Mouse (Mus musculus): ENCODE measurements around the gene Vwa3b. TPM values are rescaled to one million over a fixed set of nuclear protein-coding genes. Genes with fewer than 3 reads are reported as not detected.

Vwa3b gene
- total and polyA plus RNA-seq, 2 experiments from 2014 or later = 1.9 to 4.6 TPM

DNA sequence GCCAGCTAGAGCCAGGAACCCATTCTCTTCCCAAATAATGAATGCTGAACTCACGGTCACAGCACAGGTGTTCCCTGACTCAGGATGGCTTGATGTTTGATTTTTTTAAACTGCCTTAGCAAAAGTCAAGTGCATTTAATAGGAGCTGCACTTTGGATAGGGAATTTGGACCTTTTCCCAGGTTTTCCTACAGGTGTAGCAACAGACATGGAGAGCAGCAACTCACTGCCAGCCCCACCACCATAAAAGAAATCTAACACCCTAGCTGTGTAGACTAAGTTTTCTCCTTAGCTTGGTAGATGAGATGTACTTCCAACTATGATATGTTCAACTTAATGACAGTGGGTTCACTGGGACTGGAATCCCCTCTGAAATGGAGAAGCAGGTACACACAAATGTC, 1.0 kb upstream of the Vwa3b start:
- DNase-seq (no peak), ATAC-seq (no peak)
- H3K27me3 ChIP-seq (ENCODE audit: insufficient read depth, low read length) = no peaks in the 10 kb centered on the region
- H3K9me3 ChIP-seq (ENCODE audit: low read length) = no peaks in the 10 kb centered on the region
- no peak overlapping the region for H3K4me3 ChIP-seq (ENCODE audit: low read depth, low read length)
- no peak overlapping the region for H3K27ac ChIP-seq (ENCODE audit: low read depth, low read length)
- WGBS = 82% methylated on average over 1 of the region's 1 CpGs
- no peak for TF ChIP-seq CTCF (IDR thresholded peaks at IDR 0.05; ENCODE audit: low read depth)
- H3K9ac ChIP-seq = no peak overlapping the region
- H3K4me1 ChIP-seq (ENCODE audit: insufficient read depth) = 0 out of 2 replicates have a peak, but pooled peaks cover 5% of the 10 kb centered on the region
- no peaks in the 10 kb centered on the region for H3K36me3 ChIP-seq (ENCODE audit: insufficient read depth)
- no peak overlapping the region for H3K4me2 ChIP-seq (ENCODE audit: low read depth)

DNA sequence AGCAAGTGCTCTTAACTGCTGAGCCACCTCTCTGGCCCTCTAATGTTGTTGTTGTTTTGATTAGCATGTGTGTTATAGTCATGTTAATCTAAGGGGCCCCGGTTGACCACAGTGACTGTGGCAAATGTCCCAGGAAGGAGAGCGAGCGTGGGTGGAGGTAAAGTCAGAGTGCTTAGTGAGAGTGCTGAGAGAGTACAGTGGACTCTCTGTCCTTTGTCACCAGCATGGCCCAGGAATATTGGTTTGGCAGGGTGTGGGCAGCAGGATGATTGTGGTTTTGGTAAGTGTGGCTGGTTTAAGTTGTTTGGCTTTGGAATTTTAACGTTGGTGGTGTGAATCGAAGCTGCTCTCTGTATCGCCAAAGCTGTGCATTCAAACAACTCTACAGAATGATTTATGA, 470 bp downstream of the Vwa3b start:
- Histone ChIP-seq H3K4me3 (ENCODE audit: low read depth, low read length) (no peak overlapping the region), H3K9me3 (ENCODE audit: low read length) (no peaks in the 10 kb centered on the region), H3K27ac (ENCODE audit: low read depth, low read length) (no peak overlapping the region), H3K4me2 (ENCODE audit: low read depth) (no peak overlapping the region), H3K4me1 (ENCODE audit: insufficient read depth) (0 out of 2 replicates have a peak, but pooled peaks cover 5% of the 10 kb centered on the region), H3K36me3 (ENCODE audit: insufficient read depth) (no peaks in the 10 kb centered on the region), H3K9ac (no peak overlapping the region), H3K27me3 (ENCODE audit: insufficient read depth, low read length) (no peaks in the 10 kb centered on the region)
- TF ChIP-seq CTCF (IDR thresholded peaks at IDR 0.05; ENCODE audit: low read depth) = no peak
- no peak for ATAC-seq
- WGBS = 77% methylated on average over 6 of the region's 6 CpGs
- no peak for DNase-seq

DNA sequence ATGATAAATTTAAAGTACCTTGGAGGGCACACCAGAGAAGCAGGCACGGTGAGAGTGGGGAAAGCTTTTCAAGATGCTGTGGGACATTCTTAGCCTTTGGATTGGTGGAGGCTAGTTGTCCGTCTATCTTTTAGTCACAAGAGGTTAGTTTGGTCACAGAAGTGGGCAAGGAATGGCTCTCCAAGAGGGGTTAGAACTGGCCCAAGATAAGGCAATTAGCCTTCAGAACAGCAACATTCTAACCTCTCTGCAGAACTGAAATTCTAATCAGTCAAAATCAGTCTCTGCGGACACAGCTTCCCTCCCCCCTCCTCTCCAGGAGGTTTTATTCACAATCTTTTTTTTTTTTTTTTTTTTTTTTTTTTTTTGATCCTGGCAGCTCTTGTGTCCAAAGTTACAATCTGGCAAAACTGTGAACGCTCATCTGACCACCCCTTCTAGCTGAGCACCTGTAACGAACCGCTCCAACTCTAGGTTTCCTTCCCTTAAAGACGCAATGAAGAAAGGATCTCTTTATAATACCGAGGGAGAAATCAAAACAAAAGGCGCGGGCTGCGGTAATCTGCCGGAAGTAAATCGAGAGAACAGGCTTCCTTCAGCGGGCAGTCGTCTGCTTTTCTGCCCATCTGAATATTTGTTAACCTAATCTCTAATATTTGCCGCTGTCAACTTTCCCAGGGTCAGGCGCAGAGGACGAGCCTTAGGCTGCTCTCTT, 2.2 kb downstream of the Vwa3b start:
- no peaks in the 10 kb centered on the region for H3K9me3 ChIP-seq (ENCODE audit: low read length)
- no peaks in the 10 kb centered on the region for H3K36me3 ChIP-seq (ENCODE audit: insufficient read depth)
- DNase-seq (no peak), ATAC-seq (peak; percentile 32; the same call in 1 of the 2 replicates)
- H3K27me3 ChIP-seq (ENCODE audit: insufficient read depth, low read length) = no peaks in the 10 kb centered on the region
- H3K27ac ChIP-seq (ENCODE audit: low read depth, low read length) = 0 out of 2 replicates have a peak overlapping the region, but pooled peaks have one; percentile 1
- peak overlapping the region; percentile 54 for H3K4me3 ChIP-seq (ENCODE audit: low read depth, low read length)
- H3K4me1 ChIP-seq (ENCODE audit: insufficient read depth) = 0 out of 2 replicates have a peak, but pooled peaks cover 5% of the 10 kb centered on the region
- H3K9ac ChIP-seq = peak overlapping the region; percentile 14
- 2% methylated on average over 18 of the region's 18 CpGs for WGBS
- H3K4me2 ChIP-seq (ENCODE audit: low read depth) = peak overlapping the region; percentile 75
- no peak for TF ChIP-seq CTCF (IDR thresholded peaks at IDR 0.05; ENCODE audit: low read depth)

DNA sequence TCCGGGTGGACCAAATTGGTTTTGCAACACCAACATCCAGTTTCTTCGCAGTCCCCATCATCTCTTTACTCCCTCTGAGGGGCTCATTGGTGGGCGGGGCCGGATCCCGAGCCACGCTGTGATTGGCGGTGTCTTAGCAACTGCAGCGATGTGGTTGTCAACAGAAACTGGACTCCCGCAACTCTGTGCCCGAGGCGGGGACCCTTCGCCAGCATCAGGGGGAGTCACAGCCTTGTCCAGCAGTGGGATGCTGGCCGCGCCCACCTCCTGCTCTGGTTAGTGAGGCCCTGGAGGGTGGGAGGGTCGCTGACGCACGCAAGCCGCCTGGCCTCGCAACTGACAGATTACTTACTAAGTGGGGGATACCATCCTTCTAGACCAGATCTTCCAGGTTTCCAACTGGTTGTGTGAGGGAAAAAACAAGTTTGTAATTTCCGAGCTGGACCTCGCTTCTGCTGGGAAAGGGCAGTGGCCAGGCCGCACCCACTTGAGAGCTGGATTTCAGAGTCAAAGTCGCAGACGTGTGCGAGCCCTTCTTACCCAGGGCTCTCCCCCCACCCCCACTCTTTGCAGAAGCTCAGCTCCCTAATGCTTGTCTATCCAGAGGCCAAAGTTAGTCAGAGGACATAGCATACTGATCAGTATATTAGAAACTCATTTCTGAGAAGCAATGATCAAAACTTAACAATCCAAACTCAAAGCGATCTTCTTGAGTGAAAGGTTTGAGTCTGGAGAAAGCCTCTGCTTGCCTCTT, 2.9 kb downstream of the Vwa3b start:
- WGBS = 2% methylated on average over 26 of the region's 26 CpGs
- ATAC-seq = peak; percentile 99
- H3K36me3 ChIP-seq (ENCODE audit: insufficient read depth) = no peaks in the 10 kb centered on the region
- TF ChIP-seq CTCF (IDR thresholded peaks at IDR 0.05; ENCODE audit: low read depth) = no peak; the same call in 1 of the 2 replicates
- peak; percentile 88 for DNase-seq
- 0 out of 2 replicates have a peak overlapping the region, but pooled peaks have one; percentile 1 for H3K27ac ChIP-seq (ENCODE audit: low read depth, low read length)
- H3K9me3 ChIP-seq (ENCODE audit: low read length) = no peaks in the 10 kb centered on the region
- peak overlapping the region; percentile 75 for H3K4me2 ChIP-seq (ENCODE audit: low read depth)
- peak overlapping the region; percentile 14 for H3K9ac ChIP-seq
- 0 out of 2 replicates have a peak, but pooled peaks cover 5% of the 10 kb centered on the region for H3K4me1 ChIP-seq (ENCODE audit: insufficient read depth)
- H3K27me3 ChIP-seq (ENCODE audit: insufficient read depth, low read length) = no peaks in the 10 kb centered on the region
- peak overlapping the region; percentile 54 for H3K4me3 ChIP-seq (ENCODE audit: low read depth, low read length)

DNA sequence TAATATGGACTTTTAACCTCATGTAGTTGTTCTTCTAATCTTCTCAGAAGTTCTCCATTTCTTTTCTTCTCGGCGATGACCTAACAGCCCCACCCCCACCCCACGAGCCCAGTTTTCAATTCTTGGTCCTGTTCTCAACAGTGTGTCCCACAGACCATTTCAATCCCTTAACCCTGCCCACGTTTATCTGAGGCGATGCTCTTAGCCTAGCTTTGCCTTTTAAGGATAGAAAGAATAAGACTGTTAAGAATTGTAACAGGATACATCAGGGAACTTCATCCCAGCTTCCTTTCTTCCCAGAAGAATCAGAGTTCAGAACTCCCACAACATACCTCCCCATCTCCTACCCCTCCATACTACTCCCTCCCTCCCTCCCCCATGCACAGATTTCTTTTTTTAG, 3.5 kb downstream of the Vwa3b start:
- no peak for ATAC-seq

DNA sequence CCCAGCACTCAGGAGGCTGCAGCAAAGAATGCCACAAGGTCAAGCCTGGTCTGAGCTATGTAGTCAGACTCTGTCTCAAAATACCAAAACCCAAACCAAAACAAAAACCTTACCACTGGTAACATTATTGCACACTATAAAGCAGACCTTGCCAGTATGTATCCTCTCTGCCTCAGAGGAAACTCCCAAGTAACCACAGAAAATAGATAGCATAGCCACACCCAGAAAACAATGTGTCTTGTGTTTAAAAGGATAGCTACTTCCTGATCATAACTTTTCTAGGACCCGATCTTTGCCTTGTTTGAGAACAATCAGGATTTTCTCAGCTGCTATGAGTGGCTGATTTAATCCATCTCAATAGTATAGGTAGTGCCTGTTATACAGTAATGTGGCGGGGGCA, 4.3 kb downstream of the Vwa3b start:
- Histone ChIP-seq H3K9ac (no peak overlapping the region), H3K4me2 (ENCODE audit: low read depth) (no peak overlapping the region), H3K36me3 (ENCODE audit: insufficient read depth) (no peaks in the 10 kb centered on the region), H3K4me3 (ENCODE audit: low read depth, low read length) (no peak overlapping the region), H3K4me1 (ENCODE audit: insufficient read depth) (0 out of 2 replicates have a peak, but pooled peaks cover 5% of the 10 kb centered on the region), H3K27ac (ENCODE audit: low read depth, low read length) (no peak overlapping the region), H3K9me3 (ENCODE audit: low read length) (no peaks in the 10 kb centered on the region), H3K27me3 (ENCODE audit: insufficient read depth, low read length) (no peaks in the 10 kb centered on the region)
- DNase-seq = no peak
- 82% methylated on average over 2 of the region's 2 CpGs for WGBS
- no peak for ATAC-seq
- TF ChIP-seq CTCF (IDR thresholded peaks at IDR 0.05; ENCODE audit: low read depth) = no peak

More for the DNA sequence above, 3.5 kb downstream of the Vwa3b start:
- Histone ChIP-seq H3K9me3 (ENCODE audit: low read length) (no peaks in the 10 kb centered on the region), H3K36me3 (ENCODE audit: insufficient read depth) (no peaks in the 10 kb centered on the region), H3K4me1 (ENCODE audit: insufficient read depth) (0 out of 2 replicates have a peak, but pooled peaks cover 5% of the 10 kb centered on the region), H3K4me3 (ENCODE audit: low read depth, low read length) (no peak overlapping the region; the same call in 1 of the 2 replicates), H3K27ac (ENCODE audit: low read depth, low read length) (no peak overlapping the region), H3K27me3 (ENCODE audit: insufficient read depth, low read length) (no peaks in the 10 kb centered on the region), H3K9ac (no peak overlapping the region), H3K4me2 (ENCODE audit: low read depth) (peak overlapping the region; percentile 75)
- 43% methylated on average over 5 of the region's 5 CpGs for WGBS
- TF ChIP-seq CTCF (IDR thresholded peaks at IDR 0.05; ENCODE audit: low read depth) = no peak
- DNase-seq = no peak

DNA sequence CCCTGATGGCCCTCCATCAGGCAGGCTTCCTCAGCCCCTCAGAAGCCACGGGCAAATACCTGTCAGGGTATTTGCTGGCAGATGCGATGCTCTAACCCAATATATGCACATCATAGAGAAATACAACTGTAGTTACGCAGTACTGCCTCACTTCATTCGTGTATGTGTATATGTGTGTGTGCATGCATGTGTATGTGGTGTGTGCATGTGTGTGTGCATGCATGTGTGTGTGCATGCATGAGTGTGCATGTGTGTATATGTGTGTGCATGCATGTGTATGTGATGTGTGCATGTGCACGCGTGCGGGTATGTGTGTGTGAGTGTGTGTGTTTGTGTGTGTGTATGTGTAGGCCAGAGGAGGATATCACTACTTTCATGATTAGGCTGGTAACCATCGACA, 9.5 kb downstream of the Vwa3b start:
- Histone ChIP-seq H3K4me2 (ENCODE audit: low read depth) (no peak overlapping the region), H3K9ac (no peak overlapping the region), H3K9me3 (ENCODE audit: low read length) (no peaks in the 10 kb centered on the region), H3K27ac (ENCODE audit: low read depth, low read length) (no peak overlapping the region), H3K4me1 (ENCODE audit: insufficient read depth) (no peaks in the 10 kb centered on the region), H3K4me3 (ENCODE audit: low read depth, low read length) (no peak overlapping the region), H3K27me3 (ENCODE audit: insufficient read depth, low read length) (no peaks in the 10 kb centered on the region), H3K36me3 (ENCODE audit: insufficient read depth) (no peaks in the 10 kb centered on the region)
- DNase-seq (no peak), ATAC-seq (no peak)
- TF ChIP-seq CTCF (IDR thresholded peaks at IDR 0.05; ENCODE audit: low read depth) = no peak
- 95% methylated on average over 8 of the region's 8 CpGs for WGBS

All from forebrain, postnatal 0 days (tissue).